Mouse (Mus musculus) gonadal fat pad, adult 2 months (tissue): ENCODE results near the gene Tmem242. TPM values are rescaled to one million over a fixed set of nuclear protein-coding genes. Genes with fewer than 3 reads are reported as not detected.

Experiments used
- DNase-seq: peaks from one replicate; pipeline ENCODE4 v3.0.0-alpha.2; 2012; ENCODE audit warnings: low read depth
- polyA plus RNA-seq: library from polyadenylated mRNA; depleted of rRNA; stranded (reverse); fragments of >200 nt; gene quantifications from 2 replicates; pipeline ENCODE4 v1.2.3, GENCODE M21; 2012; rRNA removed

Tmem242 gene
- polyA plus RNA-seq, 1 experiment, result 14.6 TPM

- DNase-seq, result no peak
Measured at GRCm38 (mm10) chr17:5377151-5377929, 62.7 kb downstream of the Tmem242 start.

DNA sequence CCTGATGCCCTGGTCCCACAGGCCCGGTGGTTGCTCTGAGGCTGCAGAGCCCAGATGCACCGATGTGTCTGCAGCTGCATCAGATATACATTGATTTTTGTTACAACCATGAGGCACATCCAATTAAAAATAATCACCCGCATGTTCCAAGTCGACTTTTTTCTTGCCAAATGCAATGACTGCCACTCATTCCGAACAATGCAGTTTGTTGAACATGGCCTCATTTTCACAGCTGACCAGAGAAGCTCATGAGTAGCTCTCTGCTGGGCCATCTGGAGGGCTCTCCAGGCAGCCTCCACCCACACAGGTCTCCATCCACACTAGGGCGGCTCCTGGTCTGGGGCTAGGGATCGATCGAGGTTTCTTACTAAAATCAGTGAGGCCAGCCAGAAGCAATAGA, 67.1 kb downstream of the Tmem242 start:
- no peak for DNase-seq

- no peak for DNase-seq
Measured at GRCm38 (mm10) chr17:5371521-5371920, 68.5 kb downstream of the Tmem242 start.

- no peak for DNase-seq
Measured at GRCm38 (mm10) chr17:5371032-5371431, 69.0 kb downstream of the Tmem242 start.

GRCm38 (mm10) chr17:5365992-5366398, 74.1 kb downstream of the Tmem242 start:
- no peak for DNase-seq

Other genes starting within 250 kb of the Tmem242 start
- 0.89 and 2.2 TPM in 2 replicates for gene Ldhal6b, start 21.5 kb downstream of the Tmem242 start, polyA plus RNA-seq
- gene Zdhhc14, start 52.3 kb upstream of the Tmem242 start, polyA plus RNA-seq, result 1.7 and 2.7 TPM in 2 replicates